Mouse (Mus musculus) pancreas, adult 10 weeks (tissue): Measurements from ENCODE around the gene Olfr1410. TPM values are rescaled to one million over a fixed set of nuclear protein-coding genes. Genes with fewer than 3 reads are reported as not detected.

ENCODE experiments used
- polyA plus RNA-seq: library from polyadenylated mRNA; stranded (reverse); fragments of 350-450 nt; fragmentation: Illumina TruSeq; extraction: RNeasy Lipid Tissue Mini Kit (QIAGEN cat#74804); gene quantifications from one replicate; pipeline ENCODE4 v1.2.3, GENCODE M21; 2015; ENCODE audit warnings: low read depth, low replicate concordance; ENCODE audit not compliant: insufficient read depth

Gene Olfr1410
- not detected for polyA plus RNA-seq

GRCm38 (mm10) chr1:92605482-92605881, at the start of gene Olfr1410:
Gene Olfr1410, plus strand, starts transcription at chr1:92605782.

GRCm38 (mm10) chr1:92571022-92571421, 34.6 kb upstream of the Olfr1410 start, which contains the start of gene Olfr1413:
Gene Olfr1413, plus strand, starts transcription at chr1:92571322.

GRCm38 (mm10) chr1:92585479-92585878, 20.1 kb upstream of the Olfr1410 start, which contains the start of gene Olfr1412:
Gene Olfr1412, plus strand, starts transcription at chr1:92585779.

GRCm38 (mm10) chr1:92594111-92594510, 11.5 kb upstream of the Olfr1410 start, which contains the start of gene Olfr1411:
Gene Olfr1411, plus strand, starts transcription at chr1:92594411.

GRCm38 (mm10) chr1:92617488-92617887, 11.9 kb downstream of the Olfr1410 start, which contains the start of gene Olfr12:
Gene Olfr12, plus strand, starts transcription at chr1:92617788.

GRCm38 (mm10) chr1:92641514-92642272, 36.1 kb downstream of the Olfr1410 start, which contains the start of gene Cops9:
Gene Cops9, minus strand, starts transcription at chr1:92641985.

GRCm38 (mm10) chr1:92648673-92649072, 43.1 kb downstream of the Olfr1410 start, which contains the start of gene Otos:
Gene Otos, minus strand, starts transcription at chr1:92648841.

Other genes with a start within 250 kb of the Olfr1410 start
- gene Ndufa10, start 131.9 kb upstream of the Olfr1410 start, polyA plus RNA-seq, result 19.2 TPM
- gene Olfr1416, start 120.7 kb upstream of the Olfr1410 start, polyA plus RNA-seq, result not detected
- not detected for gene Olfr1415, start 109.7 kb upstream of the Olfr1410 start, polyA plus RNA-seq
- not detected for gene Olfr1414, start 87.1 kb upstream of the Olfr1410 start, polyA plus RNA-seq
- gene Olfr1413, start 34.5 kb upstream of the Olfr1410 start, polyA plus RNA-seq, result not detected
- gene Olfr1412, start 20.0 kb upstream of the Olfr1410 start, polyA plus RNA-seq, result not detected
- not detected for gene Olfr1411, start 11.4 kb upstream of the Olfr1410 start, polyA plus RNA-seq
- not detected for gene Olfr12, start 12.0 kb downstream of the Olfr1410 start, polyA plus RNA-seq
- gene Cops9, start 36.2 kb downstream of the Olfr1410 start, polyA plus RNA-seq, result 49.1 TPM
- gene Otos, start 43.1 kb downstream of the Olfr1410 start, polyA plus RNA-seq, result not detected
- 2.2 TPM for gene Gpc1, start 225.9 kb downstream of the Olfr1410 start, polyA plus RNA-seq